Mouse (Mus musculus) gastrocnemius, postnatal 10 days (tissue): Measurements from ENCODE around the gene Naa15. TPM values are rescaled to one million over a fixed set of nuclear protein-coding genes. Genes with fewer than 3 reads are reported as not detected.
A peak's percentile ranks its signal among the peaks of the same experiment; 100 is the strongest.

Experiments used
- DNase-seq: peaks from one replicate; pipeline ENCODE4 v3.0.0; 2021; ENCODE audit warnings: mixed read lengths
- total RNA-seq, 2 experiments: library from RNA; stranded (reverse); gene quantifications; 2 replicates each; pipeline ENCODE4 v1.2.3; 2021

Gene Naa15
- total RNA-seq, 2 experiments from 2014 or later: 48.1 to 52.6 TPM

- DNase-seq: no peak
Observed at GRCm38 (mm10) chr3:51434871-51435595, 20.1 kb downstream of the Naa15 start.

DNA sequence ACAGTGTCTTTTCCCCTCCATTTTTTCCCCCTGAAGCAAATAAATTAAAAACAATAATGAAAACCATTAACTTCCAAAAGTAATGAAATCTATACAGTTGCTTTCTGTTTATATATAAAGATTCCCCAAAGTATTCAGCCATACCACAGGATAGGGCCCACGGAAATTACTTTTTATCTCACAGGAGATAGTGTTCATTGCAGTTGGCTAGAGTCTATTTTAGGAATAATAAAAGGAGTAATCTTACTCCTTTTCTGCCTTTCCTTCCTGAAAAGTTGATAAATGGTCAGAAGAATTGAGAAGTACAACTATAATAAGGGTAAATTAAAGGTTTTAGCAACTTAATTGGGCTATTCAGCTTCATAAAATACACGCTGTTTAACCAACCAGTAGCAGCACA, 53.6 kb downstream of the Naa15 start:
- DNase-seq: no peak

GRCm38 (mm10) chr3:51475706-51476105, 60.8 kb downstream of the Naa15 start:
- DNase-seq: no peak

DNA sequence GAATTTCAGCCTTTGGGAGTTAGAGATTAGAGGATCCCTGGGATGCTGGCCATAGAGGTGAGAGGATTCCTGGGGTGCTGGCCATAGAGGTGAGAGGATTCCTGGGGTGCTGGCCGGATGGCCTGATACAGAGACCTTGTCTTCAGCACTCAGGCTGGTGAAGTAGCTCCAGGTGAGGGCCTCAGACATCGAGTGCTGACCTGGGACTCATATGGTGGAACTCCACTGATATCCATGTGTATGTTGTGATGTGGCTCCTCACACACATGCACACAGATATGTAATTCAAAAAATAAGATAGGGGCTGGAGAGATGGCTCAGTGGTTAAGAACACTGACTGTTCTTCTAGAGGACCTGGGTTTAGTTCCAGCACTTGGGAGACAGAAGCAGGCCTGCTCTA, 64.9 kb downstream of the Naa15 start:
- DNase-seq: no peak

- DNase-seq: peak; percentile 47
Observed at GRCm38 (mm10) chr3:51481059-51481458, 66.1 kb downstream of the Naa15 start.

GRCm38 (mm10) chr3:51481881-51482280, 66.9 kb downstream of the Naa15 start:
- no peak for DNase-seq

GRCm38 (mm10) chr3:51482781-51483180, 67.8 kb downstream of the Naa15 start:
- DNase-seq: no peak

- peak; percentile 96 for DNase-seq
Observed at GRCm38 (mm10) chr3:51483741-51484359, 68.9 kb downstream of the Naa15 start, which contains the start of gene Rab33b. TSS of gene Rab33b (plus strand) at chr3:51483920.

GRCm38 (mm10) chr3:51484370-51484769, 69.4 kb downstream of the Naa15 start:
- DNase-seq: no peak

DNA sequence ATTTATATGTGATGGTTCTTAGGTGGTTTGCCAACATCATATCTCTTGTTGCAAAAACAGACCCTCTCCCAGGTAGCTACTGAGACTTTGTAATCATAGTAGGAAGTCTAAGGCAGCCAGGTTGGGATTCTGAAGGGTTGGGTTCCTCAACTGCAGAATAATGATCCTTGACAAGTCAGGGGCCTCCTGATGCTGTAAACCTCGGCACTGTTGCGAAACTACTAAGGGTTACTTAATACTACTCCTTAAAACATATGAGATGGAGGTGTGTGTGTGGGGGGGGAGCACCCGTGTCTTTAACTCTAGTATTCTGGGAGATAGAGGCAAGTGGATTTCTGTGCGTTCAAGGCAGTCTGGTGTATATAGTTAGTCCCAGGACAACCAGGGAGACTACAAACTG, 70.4 kb downstream of the Naa15 start:
- no peak for DNase-seq

DNA sequence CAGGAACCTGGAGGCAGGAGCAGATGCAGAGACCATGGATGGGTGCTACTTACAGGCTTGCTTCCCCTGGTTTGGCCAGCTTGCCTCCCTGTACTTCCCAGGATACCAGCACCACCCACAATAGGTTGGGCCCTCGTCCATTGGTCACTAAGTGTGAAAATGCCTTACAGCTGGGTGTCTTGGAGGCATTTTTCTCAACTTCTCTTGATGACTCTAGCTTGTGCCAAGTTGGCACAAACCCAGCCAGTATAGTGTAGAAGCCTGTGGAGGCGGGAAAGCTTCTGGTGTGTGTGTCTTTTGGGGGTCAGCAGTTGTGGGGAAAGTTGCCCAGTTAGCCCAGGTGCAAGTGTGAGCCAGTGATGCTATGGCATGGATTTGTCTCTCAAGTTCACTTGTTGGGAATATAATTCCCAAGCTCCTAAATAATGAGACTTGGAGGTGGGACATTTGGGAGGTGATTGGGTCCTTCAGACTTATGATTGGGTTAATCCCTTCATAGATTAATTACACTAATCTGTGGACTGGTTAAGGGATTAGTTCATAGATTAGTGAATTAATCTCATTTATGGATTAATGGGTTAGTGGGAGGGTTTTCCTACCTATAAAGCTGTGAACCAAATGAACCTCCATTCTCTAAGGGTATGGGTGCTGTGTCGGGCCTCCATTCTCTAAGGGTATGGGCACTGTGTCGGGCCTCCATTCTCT, 71.7 kb downstream of the Naa15 start:
- peak; percentile 20 for DNase-seq

GRCm38 (mm10) chr3:51490088-51490753, 75.3 kb downstream of the Naa15 start:
- no peak for DNase-seq

- no peak for DNase-seq
Observed at GRCm38 (mm10) chr3:51493272-51493838, 78.4 kb downstream of the Naa15 start.

DNA sequence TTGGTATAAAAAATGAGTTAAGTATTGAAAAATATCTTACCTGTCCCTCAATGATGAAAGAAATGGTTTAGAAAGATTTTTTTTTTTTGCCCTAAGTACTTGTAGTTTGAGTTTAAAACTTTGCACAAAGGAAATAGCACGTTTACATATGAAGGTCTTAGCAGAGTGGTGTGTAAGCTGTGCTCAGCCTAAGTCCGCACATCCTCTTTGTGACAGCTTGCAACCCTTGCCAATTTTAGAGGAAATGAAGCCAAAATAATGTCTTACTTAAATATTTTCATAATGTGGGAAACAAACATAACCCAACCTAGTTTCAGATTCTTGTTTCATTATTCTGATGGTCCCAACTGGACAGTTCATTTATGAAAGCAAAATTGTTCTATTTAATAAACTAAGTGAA, 79.5 kb downstream of the Naa15 start:
- DNase-seq: no peak

DNA sequence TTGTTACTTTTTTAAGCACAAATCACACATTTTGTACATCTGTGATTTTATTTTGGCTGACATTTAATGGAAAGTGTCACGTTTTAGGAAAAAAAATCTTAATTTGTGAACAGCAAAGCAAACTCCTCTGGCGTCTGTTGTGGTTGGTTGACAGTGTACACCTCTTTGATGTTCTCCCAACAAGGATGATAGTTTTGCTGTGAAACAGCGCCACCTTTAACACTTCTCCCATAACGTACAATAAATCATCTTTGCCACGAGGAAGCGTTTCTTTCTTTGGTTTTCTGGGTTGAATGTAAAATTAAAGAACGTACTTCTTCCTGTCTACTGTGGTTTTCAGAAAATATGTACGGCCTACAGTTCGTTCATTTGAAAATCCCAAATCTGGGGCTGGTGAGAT, 80.7 kb downstream of the Naa15 start:
- no peak for DNase-seq

DNA sequence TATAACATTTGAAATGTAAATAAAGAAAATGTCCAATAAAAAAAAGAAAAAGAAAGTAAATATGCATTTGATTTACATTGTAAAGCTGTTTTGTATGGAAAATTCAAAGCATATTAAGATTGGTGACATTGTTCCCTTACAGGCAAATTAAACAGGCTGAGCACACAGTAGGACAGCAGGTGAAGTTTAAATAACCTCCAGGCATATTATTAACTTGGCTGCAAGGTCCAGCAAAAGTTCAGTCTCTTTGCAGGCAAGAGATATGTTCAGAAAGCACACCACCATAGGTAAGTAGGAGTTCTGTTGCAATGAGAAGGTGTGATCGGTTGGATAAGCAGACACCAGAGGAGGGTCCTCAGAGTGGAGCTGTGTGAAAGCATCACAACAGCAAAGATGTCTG, 83.0 kb downstream of the Naa15 start:
- no peak for DNase-seq

DNA sequence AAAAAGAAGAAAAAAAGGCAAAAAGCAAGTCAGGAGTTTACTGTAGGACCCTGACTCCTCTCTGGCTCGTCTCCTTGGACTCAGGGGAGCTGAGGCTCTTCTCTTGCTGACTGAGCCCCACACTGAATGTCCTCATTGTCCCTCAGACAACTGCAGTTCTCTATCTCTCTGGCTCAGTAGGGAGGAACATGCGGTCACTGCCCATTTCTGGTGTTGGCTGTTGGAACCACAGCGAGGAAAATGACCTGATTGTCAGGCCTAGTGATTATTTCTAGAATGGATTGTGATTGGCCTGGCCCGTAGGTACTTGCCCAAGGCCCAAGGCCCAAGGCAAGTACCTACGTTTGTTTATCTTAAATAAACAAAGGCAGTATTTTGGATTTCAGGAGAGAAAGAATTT, 83.7 kb downstream of the Naa15 start:
- no peak for DNase-seq

DNA sequence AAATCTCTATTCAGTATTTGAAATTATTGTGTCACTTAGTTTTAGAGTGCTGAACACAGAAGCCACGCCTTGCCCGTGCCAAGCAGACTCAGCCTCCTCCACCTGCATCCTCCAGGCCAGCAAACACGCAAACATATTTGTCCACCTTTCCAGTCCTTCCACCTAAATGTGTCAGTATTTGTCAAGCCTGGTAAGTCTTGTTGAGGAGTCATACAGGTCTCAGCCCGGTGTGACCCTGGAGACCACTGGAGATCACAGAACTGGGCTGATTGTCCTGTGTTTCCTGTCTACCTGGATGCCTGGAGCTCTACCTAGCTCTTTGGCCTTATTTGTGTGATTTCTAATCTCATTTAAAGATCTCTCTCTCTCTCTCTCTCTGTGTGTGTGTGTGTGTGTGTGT, 84.9 kb downstream of the Naa15 start:
- no peak for DNase-seq

- no peak for DNase-seq
Observed at GRCm38 (mm10) chr3:51504385-51504952, 89.5 kb downstream of the Naa15 start.

DNA sequence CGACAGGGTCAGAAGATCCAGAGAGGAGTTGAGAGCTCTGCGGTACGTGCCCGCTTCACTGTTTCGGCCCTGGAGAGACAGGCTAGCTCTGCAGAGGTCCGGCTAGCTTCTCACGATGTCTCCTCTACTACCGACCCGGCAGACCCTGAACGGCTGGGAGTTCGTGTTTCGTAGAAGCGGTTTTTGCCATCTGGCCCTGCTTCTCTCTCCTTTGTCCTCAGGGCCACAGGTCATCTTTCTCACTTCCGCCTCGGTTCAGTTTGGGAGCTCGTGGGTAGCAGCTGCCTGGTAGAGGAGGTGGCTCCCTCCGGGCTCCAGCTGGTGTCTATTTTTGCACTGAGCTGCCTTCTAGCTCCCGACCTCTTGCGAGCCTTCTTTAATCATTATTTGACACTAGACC, 90.5 kb downstream of the Naa15 start:
- peak; percentile 26 for DNase-seq

GRCm38 (mm10) chr3:51510903-51511302, 96.0 kb downstream of the Naa15 start:
- peak; percentile 80 for DNase-seq

DNA sequence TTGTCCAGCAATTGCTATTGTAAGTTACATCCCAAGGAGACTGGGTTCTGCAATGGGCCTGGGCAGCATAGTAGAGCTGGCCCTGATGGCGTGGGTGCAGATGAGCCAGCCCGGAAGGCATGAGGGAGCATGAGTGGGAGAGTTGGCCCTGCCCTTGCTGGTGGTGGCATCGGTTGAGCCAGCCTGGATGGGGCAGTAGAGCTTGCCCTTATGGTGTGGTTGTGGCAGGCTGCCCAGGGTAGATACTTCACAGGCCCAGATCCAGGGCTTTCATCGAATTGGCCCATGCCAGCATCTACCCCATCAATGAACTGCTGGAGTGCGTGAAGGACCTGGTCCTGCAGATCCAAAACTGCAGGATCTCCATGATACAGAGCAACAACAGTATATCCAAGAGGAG, 97.0 kb downstream of the Naa15 start:
- no peak for DNase-seq
